Mouse (Mus musculus) fat pad, adult 2 months (tissue): ENCODE data around the gene Majin.

Experiments
- DNase-seq: peaks from one replicate; pipeline ENCODE4 v3.0.0-alpha.2; 2011; ENCODE audit warnings: low read depth, low spot score; ENCODE audit errors: extremely low read depth

The Majin gene

GRCm38 (mm10) chr19:6184131-6184530 is at the start of gene Majin:
Gene Majin, plus strand, starts transcription at chr19:6184388.
- no peak for DNase-seq

- DNase-seq, result no peak
These were observed 47.8 kb upstream of the Majin start for GRCm38 (mm10) chr19:6136397-6136796.

GRCm38 (mm10) chr19:6139701-6140100 is 44.5 kb upstream of the Majin start:
- no peak for DNase-seq

- DNase-seq, result no peak
These were observed 43.9 kb upstream of the Majin start for GRCm38 (mm10) chr19:6140374-6140677.

- no peak for DNase-seq
These were observed 43.4 kb upstream of the Majin start, which contains the start of gene Batf2 for GRCm38 (mm10) chr19:6140678-6141393. Gene Batf2, plus strand, starts transcription at chr19:6140983.

GRCm38 (mm10) chr19:6141394-6141749 is 42.8 kb upstream of the Majin start, which contains the start of gene Arl2:
Gene Arl2, minus strand, starts transcription at chr19:6141548.
- DNase-seq, result no peak

GRCm38 (mm10) chr19:6144842-6145241 is 39.3 kb upstream of the Majin start:
- DNase-seq, result no peak

- DNase-seq, result no peak
These were observed 29.0 kb upstream of the Majin start for GRCm38 (mm10) chr19:6155174-6155573.

GRCm38 (mm10) chr19:6156372-6156771 is 27.8 kb upstream of the Majin start:
- no peak for DNase-seq

- no peak for DNase-seq
These were observed 27.0 kb upstream of the Majin start for GRCm38 (mm10) chr19:6157220-6157619.

- no peak for DNase-seq
These were observed 20.2 kb upstream of the Majin start for GRCm38 (mm10) chr19:6163872-6164547.

- no peak for DNase-seq
These were observed 17.4 kb upstream of the Majin start for GRCm38 (mm10) chr19:6166750-6167149.

GRCm38 (mm10) chr19:6171215-6171614 is 13.0 kb upstream of the Majin start:
- no peak for DNase-seq

- no peak for DNase-seq
These were observed 9.4 kb upstream of the Majin start for GRCm38 (mm10) chr19:6174771-6175170.

GRCm38 (mm10) chr19:6178775-6179174 is 5.4 kb upstream of the Majin start:
- no peak for DNase-seq

- DNase-seq, result no peak
These were observed 2.6 kb upstream of the Majin start for GRCm38 (mm10) chr19:6181629-6182028.

- no peak for DNase-seq
These were observed 1.7 kb upstream of the Majin start for GRCm38 (mm10) chr19:6182534-6182933.

GRCm38 (mm10) chr19:6204265-6204664 is 20.1 kb downstream of the Majin start:
- no peak for DNase-seq

- no peak for DNase-seq
These were observed 22.5 kb downstream of the Majin start for GRCm38 (mm10) chr19:6206716-6207115.

- no peak for DNase-seq
These were observed 32.0 kb downstream of the Majin start for GRCm38 (mm10) chr19:6216046-6216705.

GRCm38 (mm10) chr19:6218606-6219005 is 34.4 kb downstream of the Majin start:
- no peak for DNase-seq

- no peak for DNase-seq
These were observed 41.9 kb downstream of the Majin start, which contains the start of gene Gpha2 for GRCm38 (mm10) chr19:6226135-6226534. Gene Gpha2, plus strand, starts transcription at chr19:6226380.
